Mouse (Mus musculus): ENCODE measurements around the gene Fam228b.

DNA sequence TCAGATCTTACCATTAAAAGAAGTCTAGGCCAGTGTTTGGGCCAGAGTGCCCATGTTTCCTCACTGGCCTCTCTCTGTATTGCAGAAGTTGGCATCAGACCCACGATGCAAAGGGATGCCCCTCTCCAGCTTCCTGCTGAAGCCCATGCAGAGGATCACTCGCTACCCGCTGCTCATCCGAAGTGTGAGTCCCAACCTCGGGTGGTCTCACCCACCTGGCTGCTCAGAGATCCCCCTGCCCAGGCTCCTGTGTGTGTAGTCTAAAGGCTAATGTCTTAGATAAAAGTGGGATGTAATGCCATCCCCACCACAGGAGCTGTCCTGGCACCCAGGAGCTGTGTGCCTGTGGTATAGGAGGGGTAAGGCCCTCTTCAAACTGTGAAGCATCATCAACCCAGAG is 62.9 kb downstream of the Fam228b start:
- TF ChIP-seq POLR2A (IDR thresholded peaks at IDR 0.05; ENCODE audit: low read depth, low read length) (no peak), CTCF (IDR thresholded peaks at IDR 0.05; ENCODE audit: extremely low read depth, insufficient read length, insufficient replicate concordance, low read depth, low read length) (no peak)

Data from small intestine, adult 2 months (tissue).